Mouse (Mus musculus) limb, embryonic 11.5 days (tissue): ENCODE data around the gene Vamp1. TPM values are rescaled to one million over a fixed set of nuclear protein-coding genes. Genes with fewer than 3 reads are reported as not detected.

Experiments
- ATAC-seq: fragments of 200-750 bp; cut with Nextera tagmentation; 2 replicates; pipeline ENCODE4 v1.8.0; 2017; ENCODE audit warnings: low read depth; ENCODE audit not compliant: insufficient number of reproducible peaks, low FRiP score, low TSS enrichment
- DNase-seq: peaks from one replicate; pipeline ENCODE4 v3.0.0-alpha.2; 2015; ENCODE audit warnings: low spot score
- H3K27ac ChIP-seq: fragments of 300-500 bp; sonication (generic); replicated peaks from 2 replicates; pipeline ENCODE4 v1.5.1; 2014; ENCODE audit warnings: low read depth, mild to moderate bottlenecking, low read length
- H3K27me3 ChIP-seq: fragments of 300-500 bp; sonication (generic); 2 replicates; pipeline ENCODE4 v1.6.1; 2014; ENCODE audit warnings: mild to moderate bottlenecking, low read length, mixed read lengths; ENCODE audit not compliant: control insufficient read depth, insufficient read depth
- H3K36me3 ChIP-seq: fragments of 300-500 bp; sonication (generic); 2 replicates; pipeline ENCODE4 v1.6.1; 2014; ENCODE audit warnings: mild to moderate bottlenecking, low read length, moderate library complexity, mixed read lengths; ENCODE audit not compliant: control insufficient read depth, insufficient read depth
- H3K4me1 ChIP-seq: fragments of 300-500 bp; sonication (generic); 2 replicates; pipeline ENCODE4 v1.6.1; 2014; ENCODE audit warnings: low read length, mixed read lengths; ENCODE audit not compliant: control insufficient read depth, insufficient read depth
- H3K4me2 ChIP-seq: fragments of 300-500 bp; sonication (generic); 2 replicates; pipeline ENCODE4 v1.6.1; 2014; ENCODE audit warnings: low read depth, mild to moderate bottlenecking, moderate library complexity; ENCODE audit not compliant: severe bottlenecking
- H3K4me3 ChIP-seq: fragments of 300-500 bp; sonication (generic); 2 replicates; pipeline ENCODE4 v1.5.1; 2014; ENCODE audit warnings: low read depth, low read length
- H3K9ac ChIP-seq: fragments of 300-500 bp; sonication (generic); 2 replicates; pipeline ENCODE4 v1.6.1; 2014; ENCODE audit warnings: mild to moderate bottlenecking, low read length
- H3K9me3 ChIP-seq: fragments of 300-500 bp; sonication (generic); 2 replicates; pipeline ENCODE4 v1.6.1; 2016; ENCODE audit warnings: low read length; ENCODE audit not compliant: control insufficient read depth
- WGBS: fragments of 180-500 bp; shearing (Covaris S2); extraction: QIAGEN DNeasy Blood & Tissue Kit; methylation state at CpG from one replicate; pipeline ENCODE4 v1.1.7; 2014; 5-methylcytosine and 5-hydroxymethylcytosine counted together
- polyA plus RNA-seq: library from polyadenylated mRNA; unstranded; fragments of >200 nt; fragmentation: Nextera tagmentation; extraction: Ambion mirVana; gene quantifications from 2 replicates; pipeline ENCODE4 v1.2.1, GENCODE M21; 2014

The Vamp1 gene
- polyA plus RNA-seq, 1 experiment from 2014 or later, result 2.3 TPM

GRCm38 (mm10) chr6:125232516-125232915 is 17.2 kb downstream of the Vamp1 start:
- Histone ChIP-seq H3K4me3 (no peak overlapping the region), H3K9ac (no peak overlapping the region), H3K27ac (no peak overlapping the region), H3K27me3 (no peaks in the 10 kb centered on the region), H3K4me1 (peaks cover 12% of the 10 kb centered on the region), H3K9me3 (no peaks in the 10 kb centered on the region), H3K36me3 (no peaks in the 10 kb centered on the region), H3K4me2 (no peak overlapping the region)
- DNase-seq (no peak), ATAC-seq (no peak)
- 72% methylated on average over 6 of the region's 6 CpGs for WGBS

- H3K27ac ChIP-seq, result no peak overlapping the region
- WGBS, result 70% methylated on average over 7 of the region's 7 CpGs
- DNase-seq, result no peak
These were observed 18.6 kb downstream of the Vamp1 start for GRCm38 (mm10) chr6:125233816-125234519.

GRCm38 (mm10) chr6:125234520-125234828 is 19.1 kb downstream of the Vamp1 start:
- Histone ChIP-seq H3K36me3 (no peaks in the 10 kb centered on the region), H3K27me3 (no peaks in the 10 kb centered on the region), H3K9ac (no peak overlapping the region), H3K9me3 (no peaks in the 10 kb centered on the region), H3K4me2 (no peak overlapping the region), H3K27ac (no peak overlapping the region), H3K4me3 (no peak overlapping the region), H3K4me1 (peaks cover 12% of the 10 kb centered on the region)
- 77% methylated on average over 5 of the region's 5 CpGs for WGBS
- no peak for DNase-seq
- ATAC-seq, result no peak

More at GRCm38 (mm10) chr6:125233816-125234519, 18.6 kb downstream of the Vamp1 start:
- no peak for ATAC-seq
- H3K4me1 ChIP-seq, result peaks cover 12% of the 10 kb centered on the region
- H3K9me3 ChIP-seq, result no peaks in the 10 kb centered on the region
- H3K27me3 ChIP-seq, result no peaks in the 10 kb centered on the region
- no peak overlapping the region for H3K9ac ChIP-seq
- no peak overlapping the region for H3K4me3 ChIP-seq
- H3K36me3 ChIP-seq, result no peaks in the 10 kb centered on the region
- no peak overlapping the region for H3K4me2 ChIP-seq

GRCm38 (mm10) chr6:125236341-125236740 is 21.0 kb downstream of the Vamp1 start:
- Histone ChIP-seq H3K4me2 (no peak overlapping the region), H3K27ac (no peak overlapping the region), H3K36me3 (no peaks in the 10 kb centered on the region), H3K9me3 (no peaks in the 10 kb centered on the region), H3K4me1 (peaks cover 9% of the 10 kb centered on the region), H3K9ac (no peak overlapping the region), H3K4me3 (no peak overlapping the region), H3K27me3 (no peaks in the 10 kb centered on the region)
- 87% methylated on average over 6 of the region's 6 CpGs for WGBS
- DNase-seq (no peak), ATAC-seq (no peak)

- Histone ChIP-seq H3K27ac (no peak within 1 kb of the TSS), H3K4me1 (peaks cover 6% of the 10 kb centered on the region), H3K4me2 (no peak within 1 kb of the TSS), H3K9me3 (no peaks in the 10 kb centered on the region), H3K4me3 (no peak within 1 kb of the TSS), H3K9ac (no peak within 1 kb of the TSS), H3K36me3 (no peaks in the 10 kb centered on the region), H3K27me3 (no peaks in the 10 kb centered on the region)
- ATAC-seq (no peak), DNase-seq (no peak)
- 55% methylated on average over 6 of the region's 6 CpGs for WGBS
These were observed 21.4 kb downstream of the Vamp1 start, which contains the start of gene Cd27 for GRCm38 (mm10) chr6:125236782-125237181. Cd27 (minus strand) TSS chr6:125237010.

GRCm38 (mm10) chr6:125237421-125237820 is 22.1 kb downstream of the Vamp1 start:
- Histone ChIP-seq H3K9ac (no peak overlapping the region), H3K9me3 (no peaks in the 10 kb centered on the region), H3K4me3 (no peak overlapping the region), H3K4me2 (no peak overlapping the region), H3K36me3 (no peaks in the 10 kb centered on the region), H3K27me3 (no peaks in the 10 kb centered on the region), H3K27ac (no peak overlapping the region), H3K4me1 (no peaks in the 10 kb centered on the region)
- DNase-seq (no peak), ATAC-seq (no peak)
- WGBS, result 83% methylated on average over 4 of the region's 4 CpGs

- Histone ChIP-seq H3K9me3 (no peaks in the 10 kb centered on the region), H3K27ac (no peak overlapping the region), H3K36me3 (no peaks in the 10 kb centered on the region), H3K4me3 (no peak overlapping the region), H3K4me1 (no peaks in the 10 kb centered on the region), H3K27me3 (no peaks in the 10 kb centered on the region), H3K4me2 (no peak overlapping the region), H3K9ac (no peak overlapping the region)
- no peak for ATAC-seq
- no peak for DNase-seq
- WGBS, result 75% methylated on average over 6 of the region's 6 CpGs
These were observed 23.0 kb downstream of the Vamp1 start for GRCm38 (mm10) chr6:125238396-125238795.

GRCm38 (mm10) chr6:125239547-125239946 is 24.2 kb downstream of the Vamp1 start:
- Histone ChIP-seq H3K9ac (no peak overlapping the region), H3K4me3 (no peak overlapping the region), H3K27me3 (no peaks in the 10 kb centered on the region), H3K27ac (no peak overlapping the region), H3K36me3 (no peaks in the 10 kb centered on the region), H3K4me1 (no peaks in the 10 kb centered on the region), H3K9me3 (no peaks in the 10 kb centered on the region), H3K4me2 (no peak overlapping the region)
- WGBS, result 94% methylated on average over 5 of the region's 5 CpGs
- DNase-seq (no peak), ATAC-seq (no peak)

- DNase-seq (no peak), ATAC-seq (no peak)
- no peak overlapping the region for H3K9ac ChIP-seq
- 82% methylated on average over 5 of the region's 5 CpGs for WGBS
- no peak overlapping the region for H3K4me3 ChIP-seq
- H3K4me2 ChIP-seq, result no peak overlapping the region
- no peaks in the 10 kb centered on the region for H3K9me3 ChIP-seq
- no peaks in the 10 kb centered on the region for H3K4me1 ChIP-seq
- no peaks in the 10 kb centered on the region for H3K27me3 ChIP-seq
- H3K36me3 ChIP-seq, result no peaks in the 10 kb centered on the region
- no peak overlapping the region for H3K27ac ChIP-seq
These were observed 25.3 kb downstream of the Vamp1 start for GRCm38 (mm10) chr6:125240617-125241016.
